Mouse (Mus musculus): ENCODE data around the gene Vmn1r34.
"Not testable (repeated sequence)": the region's sequence is repeated elsewhere in the genome, so short reads cannot be mapped to it uniquely, and the experiment has no call there.

Vmn1r34 gene

DNA sequence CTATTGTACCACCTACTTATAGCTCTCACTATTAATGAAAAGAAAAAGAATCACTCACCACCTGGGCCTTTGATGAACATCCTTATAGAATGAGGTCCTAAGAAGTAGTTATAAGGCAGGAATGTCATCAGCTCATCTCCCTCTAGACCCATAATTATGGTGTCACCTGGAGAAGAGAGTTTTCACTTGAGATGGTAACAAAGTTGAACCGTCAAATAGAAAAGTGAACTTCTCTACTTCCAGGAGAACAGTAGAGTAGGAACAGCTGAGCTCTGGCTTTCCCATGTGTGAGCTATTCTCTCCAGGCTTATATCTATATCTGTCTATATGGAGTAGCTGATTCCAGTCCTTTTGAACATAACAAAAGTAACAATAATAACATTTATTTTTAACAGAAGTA, at the start of gene Vmn1r34:
Vmn1r34 (minus strand) TSS at position 101 of the 400 bp plus-strand sequence.
- no peak for DNase-seq (ENCODE audit: extremely low read depth, low read depth)

DNA sequence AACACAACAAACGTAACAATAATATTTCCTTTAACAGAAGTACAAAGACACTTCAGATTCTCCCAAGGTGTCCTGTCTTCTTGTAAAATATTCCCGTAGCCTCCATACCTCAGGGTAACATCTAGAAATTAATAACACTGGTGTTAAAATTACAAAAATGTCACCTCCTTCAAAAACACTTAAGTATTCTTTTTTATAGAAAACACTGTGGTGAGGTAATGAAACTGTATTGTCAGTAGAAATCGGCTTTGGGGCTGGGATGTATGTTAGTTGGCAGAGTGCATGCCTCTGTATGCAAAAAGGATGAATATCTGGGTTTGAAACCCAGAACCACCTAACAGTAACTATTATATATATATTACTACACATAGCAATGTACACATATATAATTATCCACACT, 42.1 kb upstream of the Vmn1r34 start, which contains the start of gene Vmn1r35:
Vmn1r35 (minus strand) TSS at position 101 of the 400 bp plus-strand sequence.
- DNase-seq (ENCODE audit: extremely low read depth, low read depth) = no peak

GRCm38 (mm10) chr6:66618182-66618581, 25.5 kb downstream of the Vmn1r34 start, which contains the start of gene Vmn1r33:
Gene Vmn1r33, minus strand, starts transcription at chr6:66618282.
- not testable (repeated sequence) for DNase-seq (ENCODE audit: extremely low read depth, low read depth)

DNA sequence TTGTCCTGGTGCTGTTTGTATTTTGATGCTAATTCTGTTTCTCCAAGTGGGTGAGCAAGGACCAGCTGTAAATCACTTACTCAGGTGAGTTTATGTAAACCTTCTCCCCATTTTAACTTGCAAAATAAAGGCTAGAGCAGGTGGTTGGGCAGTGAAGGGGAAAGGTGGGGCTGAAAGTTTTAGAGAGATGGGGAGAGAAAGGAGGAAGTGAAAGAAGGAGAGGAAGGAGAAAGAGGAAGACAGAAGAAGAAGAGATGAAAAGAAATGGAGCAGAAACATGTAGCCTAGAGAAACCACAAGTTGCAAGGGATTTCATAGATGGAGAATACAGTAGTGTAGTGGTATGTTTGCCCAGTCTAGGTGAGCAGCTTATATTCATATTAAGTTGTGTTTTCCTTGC, 47.9 kb downstream of the Vmn1r34 start:
- DNase-seq (ENCODE audit: extremely low read depth, low read depth) = no peak

Measured in MEL-GATA-1-ER (cell line).